Mouse (Mus musculus): Measurements from ENCODE around the gene Olfr906. TPM values are rescaled to one million over a fixed set of nuclear protein-coding genes. Genes with fewer than 3 reads are reported as not detected.

Gene Olfr906
- not detected for total RNA-seq (2021)

DNA sequence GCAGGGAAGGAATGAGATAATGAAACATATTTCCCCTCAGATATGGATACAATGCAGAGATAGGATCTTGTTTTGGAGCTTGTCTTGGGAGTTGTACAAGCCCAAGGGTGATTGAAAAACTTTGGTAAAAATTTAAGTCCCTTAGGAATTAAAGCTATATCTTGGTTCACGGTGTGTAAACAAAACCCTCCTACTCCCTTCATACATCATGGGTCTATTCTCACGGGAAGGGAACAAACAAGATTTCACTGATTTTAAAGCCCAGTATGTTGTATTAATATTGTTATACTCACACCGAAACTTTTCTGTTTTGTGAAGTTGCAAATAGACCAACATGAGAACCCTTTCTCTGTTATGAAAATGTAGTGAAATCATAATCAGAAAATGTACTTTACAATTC lies at the start of gene Olfr906:
Olfr906 (plus strand) TSS at position 301 of the 400 bp plus-strand sequence.
- no peak for DNase-seq (ENCODE audit: extremely low spot score in 1 of 2, low spot score in 1 of 2)

GRCm38 (mm10) chr9:38447352-38447751 lies 39.5 kb upstream of the Olfr906 start, which contains the start of gene Olfr902:
Olfr902 (plus strand) TSS chr9:38447652.
- no peak for DNase-seq (ENCODE audit: extremely low spot score in 1 of 2, low spot score in 1 of 2)

DNA sequence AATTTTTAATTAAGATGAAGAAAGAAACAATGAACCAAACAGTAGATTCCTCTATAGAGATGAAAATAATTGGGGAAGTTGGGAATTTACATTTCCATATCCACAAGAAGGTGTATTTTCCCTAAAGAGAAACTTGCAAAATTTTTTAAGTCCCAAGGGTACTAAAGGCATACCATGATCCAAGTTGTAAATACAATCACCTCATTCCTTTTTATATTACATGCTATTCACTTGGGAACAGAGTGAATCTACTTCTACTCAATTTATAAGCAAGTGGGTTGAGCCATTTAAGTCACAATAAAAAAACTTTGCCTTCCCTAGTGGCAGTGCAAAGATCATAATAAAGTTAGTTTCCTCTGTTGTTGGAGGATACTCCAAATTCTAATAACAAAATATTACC lies 24.0 kb upstream of the Olfr906 start, which contains the start of gene Olfr904:
Olfr904 (plus strand) TSS at position 301 of the 400 bp plus-strand sequence.
- no peak for DNase-seq (ENCODE audit: extremely low spot score in 1 of 2, low spot score in 1 of 2)

- DNase-seq (ENCODE audit: extremely low spot score in 1 of 2, low spot score in 1 of 2) = no peak
Observed at GRCm38 (mm10) chr9:38470807-38471206, 16.1 kb upstream of the Olfr906 start, which contains the start of gene Olfr905. Olfr905 (plus strand) TSS chr9:38471107.

DNA sequence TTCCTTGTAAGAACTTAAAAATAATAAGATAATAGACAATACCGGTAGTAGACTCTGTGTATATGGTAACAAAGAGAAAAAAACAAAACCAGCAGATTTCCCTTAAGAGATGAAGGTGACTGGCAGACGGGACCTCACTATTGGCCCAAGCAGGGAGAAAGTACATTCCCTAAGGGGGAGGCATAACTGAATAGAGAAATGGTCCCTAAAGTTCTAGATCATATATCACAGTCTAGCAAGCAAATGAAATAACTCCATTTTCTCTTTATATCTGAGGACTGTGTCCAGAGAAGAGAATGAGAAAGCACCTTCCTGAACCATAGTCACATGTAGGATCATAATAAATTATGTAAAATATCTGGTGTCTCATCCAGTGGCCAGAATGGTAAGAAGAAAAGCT lies 8.6 kb downstream of the Olfr906 start, which contains the start of gene Olfr907:
Olfr907 (plus strand) TSS at position 301 of the 400 bp plus-strand sequence.
- DNase-seq (ENCODE audit: extremely low spot score in 1 of 2, low spot score in 1 of 2) = no peak

DNA sequence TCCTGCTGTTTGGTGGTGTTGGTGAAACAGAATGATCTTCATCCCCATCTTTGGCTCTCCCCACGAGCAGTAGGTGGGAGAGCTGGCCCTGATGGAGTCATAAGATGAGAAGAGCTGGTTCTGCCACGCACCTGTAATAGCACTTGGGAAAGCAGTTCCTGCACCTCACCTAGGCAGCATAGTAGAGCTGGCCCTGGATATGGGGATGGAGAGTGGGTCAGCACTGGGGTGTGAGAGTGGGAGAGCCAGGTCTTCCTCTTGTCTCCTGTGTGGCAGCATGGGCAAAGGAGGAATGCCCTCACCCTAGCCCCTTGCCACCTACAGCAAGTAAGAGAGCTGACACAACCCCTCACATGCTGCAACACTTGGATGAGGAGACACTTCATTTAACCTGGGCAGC lies 25.5 kb downstream of the Olfr906 start:
- no peak for DNase-seq (ENCODE audit: extremely low spot score in 1 of 2, low spot score in 1 of 2)

DNA sequence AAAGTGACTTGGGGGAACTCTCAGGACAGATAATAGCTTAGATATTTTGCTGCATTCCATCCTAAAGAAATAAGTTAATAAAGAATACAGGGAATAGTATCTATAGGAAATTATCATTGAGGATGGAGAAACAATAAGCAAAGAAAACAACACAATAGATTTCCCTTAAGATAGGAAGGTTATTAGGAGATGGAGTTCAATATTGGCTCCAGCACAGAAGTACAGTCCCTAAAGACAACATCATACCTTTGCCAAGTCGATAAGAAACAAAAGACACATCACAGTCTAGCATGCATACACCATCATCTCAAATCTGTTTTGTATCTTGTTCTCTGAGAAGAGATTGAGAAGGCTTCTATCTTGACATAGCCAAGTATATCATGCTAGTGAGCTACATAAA lies 34.4 kb downstream of the Olfr906 start, which contains the start of gene Olfr911-ps1:
Olfr911-ps1 (plus strand) TSS at position 301 of the 400 bp plus-strand sequence.
- no peak for DNase-seq (ENCODE audit: extremely low spot score in 1 of 2, low spot score in 1 of 2)

DNA sequence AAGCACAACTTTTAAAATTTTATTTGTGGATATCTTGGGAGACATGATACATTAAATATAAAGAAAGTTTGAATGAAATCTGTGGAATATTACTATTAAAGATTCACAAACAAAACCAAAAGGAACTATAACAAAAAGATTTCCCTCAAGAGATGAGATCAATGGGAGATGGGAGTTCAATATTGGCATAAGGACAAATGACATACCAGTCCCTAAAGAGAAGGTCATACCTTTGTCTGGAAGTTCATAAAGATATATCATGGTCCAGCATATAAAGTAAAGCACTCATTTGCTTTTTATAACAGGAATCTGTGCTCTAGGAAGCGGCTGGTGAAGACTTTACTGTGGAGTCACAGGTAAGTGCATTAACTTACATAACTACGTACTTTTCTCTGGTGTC lies 50.7 kb downstream of the Olfr906 start, which contains the start of gene Olfr910:
Olfr910 (plus strand) TSS at position 301 of the 400 bp plus-strand sequence.
- no peak for DNase-seq (ENCODE audit: extremely low spot score in 1 of 2, low spot score in 1 of 2)

Other genes with a start within 250 kb of the Olfr906 start
- not detected for gene Olfr143, start 234.3 kb upstream of the Olfr906 start, total RNA-seq (2021)
- gene Olfr895, start 219.2 kb upstream of the Olfr906 start, total RNA-seq (2021) = not detected
- gene Olfr896-ps1, start 196.0 kb upstream of the Olfr906 start, total RNA-seq (2021) = not detected
- not detected for gene Olfr25, start 158.0 kb upstream of the Olfr906 start, total RNA-seq (2021)
- not detected for gene Olfr898, start 138.7 kb upstream of the Olfr906 start, total RNA-seq (2021)
- not detected for gene Olfr250, start 120.2 kb upstream of the Olfr906 start, total RNA-seq (2021)
- not detected for gene Olfr251, start 110.0 kb upstream of the Olfr906 start, total RNA-seq (2021)
- gene Olfr147, start 85.4 kb upstream of the Olfr906 start, total RNA-seq (2021) = not detected
- not detected for gene Olfr901, start 57.6 kb upstream of the Olfr906 start, total RNA-seq (2021)
- gene Olfr902, start 39.4 kb upstream of the Olfr906 start, total RNA-seq (2021) = not detected
- gene Olfr904, start 23.9 kb upstream of the Olfr906 start, total RNA-seq (2021) = not detected
- under 1 TPM in 1 of 2 experiments, not detected in 1; 0.07 TPM for gene Olfr905, start 16.0 kb upstream of the Olfr906 start, total RNA-seq (2021)
- not detected for gene Olfr907, start 8.7 kb downstream of the Olfr906 start, total RNA-seq (2021)
- not detected for gene Olfr911-ps1, start 34.5 kb downstream of the Olfr906 start, total RNA-seq (2021)
- gene Olfr910, start 50.8 kb downstream of the Olfr906 start, total RNA-seq (2021) = not detected
- not detected for gene Olfr912, start 93.1 kb downstream of the Olfr906 start, total RNA-seq (2021)
- gene Olfr913, start 105.7 kb downstream of the Olfr906 start, total RNA-seq (2021) = not detected
- gene Olfr914, start 118.0 kb downstream of the Olfr906 start, total RNA-seq (2021) = not detected
- not detected for gene Olfr916, start 172.8 kb downstream of the Olfr906 start, total RNA-seq (2021)
- gene Olfr917, start 178.8 kb downstream of the Olfr906 start, total RNA-seq (2021) = not detected
- not detected for gene Olfr918, start 187.5 kb downstream of the Olfr906 start, total RNA-seq (2021)
- gene Olfr919, start 216.6 kb downstream of the Olfr906 start, total RNA-seq (2021) = not detected
- 10 to 100 TPM; 10.4 to 11.5 TPM for gene Vwa5a, start 231.2 kb downstream of the Olfr906 start, total RNA-seq (2021)